Mouse (Mus musculus): ENCODE measurements around the gene Mtrex. TPM values are rescaled to one million over a fixed set of nuclear protein-coding genes. Genes with fewer than 3 reads are reported as not detected.

The Mtrex gene
- polyA plus RNA-seq, 1 experiment from 2014 or later: 65.0 TPM

GRCm38 (mm10) chr13:112837621-112838155 is 89.5 kb downstream of the Mtrex start:
- H3K4me2 ChIP-seq (replicated peaks): no peak overlapping the region
- WGBS: 87% methylated on average over 9 of the region's 9 CpGs
- H3K4me3 ChIP-seq (replicated peaks; ENCODE audit: low read length): no peak overlapping the region
- no peaks in the 10 kb centered on the region for H3K27me3 ChIP-seq (ENCODE audit: control insufficient read depth, insufficient read depth, low read length)
- H3K27ac ChIP-seq: no peak overlapping the region
- H3K4me1 ChIP-seq (replicated peaks; ENCODE audit: control insufficient read depth, insufficient read depth, low read length): peaks cover 15% of the 10 kb centered on the region
- H3K9ac ChIP-seq: no peak overlapping the region
- H3K9me3 ChIP-seq (ENCODE audit: control insufficient read depth, low read length): no peaks in the 10 kb centered on the region
- no peaks in the 10 kb centered on the region for H3K36me3 ChIP-seq (replicated peaks; ENCODE audit: control insufficient read depth, insufficient read depth)
- ATAC-seq (ENCODE audit: low FRiP score): no peak
- DNase-seq (ENCODE audit: low spot score): no peak

GRCm38 (mm10) chr13:112836951-112837350 is 90.2 kb downstream of the Mtrex start:
- no peak overlapping the region for H3K27ac ChIP-seq
- no peak overlapping the region for H3K9ac ChIP-seq
- ATAC-seq (ENCODE audit: low FRiP score): no peak
- no peaks in the 10 kb centered on the region for H3K36me3 ChIP-seq (replicated peaks; ENCODE audit: control insufficient read depth, insufficient read depth)
- H3K27me3 ChIP-seq (ENCODE audit: control insufficient read depth, insufficient read depth, low read length): no peaks in the 10 kb centered on the region
- H3K4me3 ChIP-seq (replicated peaks; ENCODE audit: low read length): no peak overlapping the region
- 84% methylated on average over 2 of the region's 2 CpGs for WGBS
- peaks cover 15% of the 10 kb centered on the region for H3K4me1 ChIP-seq (replicated peaks; ENCODE audit: control insufficient read depth, insufficient read depth, low read length)
- no peaks in the 10 kb centered on the region for H3K9me3 ChIP-seq (ENCODE audit: control insufficient read depth, low read length)
- H3K4me2 ChIP-seq (replicated peaks): no peak overlapping the region
- DNase-seq (ENCODE audit: low spot score): no peak

- Histone ChIP-seq H3K9ac (no peak overlapping the region), H3K4me3 (replicated peaks; ENCODE audit: low read length) (no peak overlapping the region), H3K27ac (no peak overlapping the region), H3K27me3 (ENCODE audit: control insufficient read depth, insufficient read depth, low read length) (no peaks in the 10 kb centered on the region), H3K9me3 (ENCODE audit: control insufficient read depth, low read length) (no peaks in the 10 kb centered on the region), H3K36me3 (replicated peaks; ENCODE audit: control insufficient read depth, insufficient read depth) (no peaks in the 10 kb centered on the region), H3K4me2 (replicated peaks) (no peak overlapping the region), H3K4me1 (replicated peaks; ENCODE audit: control insufficient read depth, insufficient read depth, low read length) (peaks cover 15% of the 10 kb centered on the region)
- ATAC-seq (ENCODE audit: low FRiP score) (peak; percentile 48; the same call in 1 of the 2 replicates), DNase-seq (ENCODE audit: low spot score) (peak; percentile 37)
- WGBS: 22% methylated on average over 12 of the region's 12 CpGs
Observed at GRCm38 (mm10) chr13:112835113-112835512, 92.1 kb downstream of the Mtrex start.

GRCm38 (mm10) chr13:112833895-112834263 is 93.3 kb downstream of the Mtrex start:
- DNase-seq (ENCODE audit: low spot score): peak; percentile 38
- no peak overlapping the region for H3K4me2 ChIP-seq (replicated peaks)

GRCm38 (mm10) chr13:112833253-112833894 is 93.8 kb downstream of the Mtrex start:
- DNase-seq (ENCODE audit: low spot score): no peak
- Histone ChIP-seq H3K9me3 (ENCODE audit: control insufficient read depth, low read length) (no peaks in the 10 kb centered on the region), H3K27me3 (ENCODE audit: control insufficient read depth, insufficient read depth, low read length) (no peaks in the 10 kb centered on the region), H3K4me3 (replicated peaks; ENCODE audit: low read length) (no peak overlapping the region), H3K4me2 (replicated peaks) (peak overlapping the region; percentile 25; the same call in 1 of the 2 replicates), H3K9ac (no peak overlapping the region), H3K4me1 (replicated peaks; ENCODE audit: control insufficient read depth, insufficient read depth, low read length) (peaks cover 15% of the 10 kb centered on the region), H3K27ac (no peak overlapping the region), H3K36me3 (replicated peaks; ENCODE audit: control insufficient read depth, insufficient read depth) (no peaks in the 10 kb centered on the region)
- 0 out of 2 replicates have a peak, but pooled peaks have one; percentile 37 for ATAC-seq (ENCODE audit: low FRiP score)
- WGBS: 41% methylated on average over 20 of the region's 20 CpGs

More at GRCm38 (mm10) chr13:112833895-112834263, 93.3 kb downstream of the Mtrex start:
- ATAC-seq (ENCODE audit: low FRiP score): no peak
- no peak overlapping the region for H3K4me3 ChIP-seq (replicated peaks; ENCODE audit: low read length)
- H3K4me1 ChIP-seq (replicated peaks; ENCODE audit: control insufficient read depth, insufficient read depth, low read length): peaks cover 15% of the 10 kb centered on the region
- 68% methylated on average over 3 of the region's 3 CpGs for WGBS
- no peaks in the 10 kb centered on the region for H3K36me3 ChIP-seq (replicated peaks; ENCODE audit: control insufficient read depth, insufficient read depth)
- no peak overlapping the region for H3K27ac ChIP-seq
- no peaks in the 10 kb centered on the region for H3K9me3 ChIP-seq (ENCODE audit: control insufficient read depth, low read length)
- no peak overlapping the region for H3K9ac ChIP-seq
- H3K27me3 ChIP-seq (ENCODE audit: control insufficient read depth, insufficient read depth, low read length): no peaks in the 10 kb centered on the region

GRCm38 (mm10) chr13:112832589-112832988 is 94.6 kb downstream of the Mtrex start:
- ATAC-seq (ENCODE audit: low FRiP score) (no peak), DNase-seq (ENCODE audit: low spot score) (no peak)
- WGBS: 53% methylated on average over 2 of the region's 2 CpGs
- no peaks in the 10 kb centered on the region for H3K27me3 ChIP-seq (ENCODE audit: control insufficient read depth, insufficient read depth, low read length)
- no peaks in the 10 kb centered on the region for H3K9me3 ChIP-seq (ENCODE audit: control insufficient read depth, low read length)
- H3K9ac ChIP-seq: no peak overlapping the region
- no peak overlapping the region for H3K4me3 ChIP-seq (replicated peaks; ENCODE audit: low read length)
- H3K27ac ChIP-seq: no peak overlapping the region
- no peaks in the 10 kb centered on the region for H3K36me3 ChIP-seq (replicated peaks; ENCODE audit: control insufficient read depth, insufficient read depth)
- H3K4me1 ChIP-seq (replicated peaks; ENCODE audit: control insufficient read depth, insufficient read depth, low read length): peaks cover 15% of the 10 kb centered on the region
- no peak overlapping the region for H3K4me2 ChIP-seq (replicated peaks)

GRCm38 (mm10) chr13:112829619-112830018 is 97.6 kb downstream of the Mtrex start:
- WGBS: 97% methylated on average over 2 of the region's 2 CpGs

GRCm38 (mm10) chr13:112825479-112825878 is 101.7 kb downstream of the Mtrex start:
- ATAC-seq (ENCODE audit: low FRiP score) (no peak), DNase-seq (ENCODE audit: low spot score) (no peak)
- WGBS: 60% methylated on average over 6 of the region's 6 CpGs

More at GRCm38 (mm10) chr13:112829619-112830018, 97.6 kb downstream of the Mtrex start:
- Histone ChIP-seq H3K27ac (no peak overlapping the region), H3K27me3 (ENCODE audit: control insufficient read depth, insufficient read depth, low read length) (no peaks in the 10 kb centered on the region), H3K4me2 (replicated peaks) (no peak overlapping the region), H3K4me1 (replicated peaks; ENCODE audit: control insufficient read depth, insufficient read depth, low read length) (peaks cover 10% of the 10 kb centered on the region), H3K9ac (no peak overlapping the region), H3K4me3 (replicated peaks; ENCODE audit: low read length) (no peak overlapping the region), H3K36me3 (replicated peaks; ENCODE audit: control insufficient read depth, insufficient read depth) (no peaks in the 10 kb centered on the region), H3K9me3 (ENCODE audit: control insufficient read depth, low read length) (no peaks in the 10 kb centered on the region)
- no peak for ATAC-seq (ENCODE audit: low FRiP score)
- no peak for DNase-seq (ENCODE audit: low spot score)

GRCm38 (mm10) chr13:112823911-112824648 is 103.1 kb downstream of the Mtrex start:
- H3K9ac ChIP-seq: no peak overlapping the region
- H3K4me3 ChIP-seq (replicated peaks; ENCODE audit: low read length): no peak overlapping the region
- H3K27ac ChIP-seq: no peak overlapping the region
- H3K27me3 ChIP-seq (ENCODE audit: control insufficient read depth, insufficient read depth, low read length): no peaks in the 10 kb centered on the region
- no peaks in the 10 kb centered on the region for H3K4me1 ChIP-seq (replicated peaks; ENCODE audit: control insufficient read depth, insufficient read depth, low read length)
- no peak overlapping the region for H3K4me2 ChIP-seq (replicated peaks)
- DNase-seq (ENCODE audit: low spot score) (no peak), ATAC-seq (ENCODE audit: low FRiP score) (no peak)
- H3K9me3 ChIP-seq (ENCODE audit: control insufficient read depth, low read length): no peaks in the 10 kb centered on the region
- H3K36me3 ChIP-seq (replicated peaks; ENCODE audit: control insufficient read depth, insufficient read depth): no peaks in the 10 kb centered on the region
- WGBS: 73% methylated on average over 8 of the region's 8 CpGs

More at GRCm38 (mm10) chr13:112825479-112825878, 101.7 kb downstream of the Mtrex start:
- no peaks in the 10 kb centered on the region for H3K4me1 ChIP-seq (replicated peaks; ENCODE audit: control insufficient read depth, insufficient read depth, low read length)
- no peak overlapping the region for H3K27ac ChIP-seq
- H3K4me2 ChIP-seq (replicated peaks): no peak overlapping the region
- H3K4me3 ChIP-seq (replicated peaks; ENCODE audit: low read length): no peak overlapping the region
- no peaks in the 10 kb centered on the region for H3K9me3 ChIP-seq (ENCODE audit: control insufficient read depth, low read length)
- H3K36me3 ChIP-seq (replicated peaks; ENCODE audit: control insufficient read depth, insufficient read depth): no peaks in the 10 kb centered on the region
- no peak overlapping the region for H3K9ac ChIP-seq
- H3K27me3 ChIP-seq (ENCODE audit: control insufficient read depth, insufficient read depth, low read length): no peaks in the 10 kb centered on the region
